Mouse (Mus musculus) 416B (cell line): ENCODE results near the gene Apol9b.
"Not testable (repeated sequence)": the region's sequence is repeated elsewhere in the genome, so short reads cannot be mapped to it uniquely, and the experiment has no call there.

Experiments used
- DNase-seq: peaks from one replicate; pipeline ENCODE4 v3.0.0; 2011; ENCODE audit warnings: low read depth

Gene Apol9b

GRCm38 (mm10) chr15:77728739-77729138 lies at the start of gene Apol9b:
Gene Apol9b (plus strand): TSS chr15:77729039.
- not testable (repeated sequence) for DNase-seq

- peak; percentile 8 for DNase-seq
These were observed 44.9 kb upstream of the Apol9b start for GRCm38 (mm10) chr15:77683944-77684343.

- not testable (repeated sequence) for DNase-seq
These were observed 37.1 kb upstream of the Apol9b start for GRCm38 (mm10) chr15:77691532-77692311.

GRCm38 (mm10) chr15:77694687-77695295 lies 34.0 kb upstream of the Apol9b start:
- DNase-seq = peak; percentile 61

GRCm38 (mm10) chr15:77698656-77699055 lies 30.2 kb upstream of the Apol9b start, which contains the start of gene Apol7e:
Gene Apol7e (plus strand): TSS chr15:77698857.
- peak; percentile 23 for DNase-seq

- not testable (repeated sequence) for DNase-seq
These were observed 23.5 kb upstream of the Apol9b start for GRCm38 (mm10) chr15:77705306-77705705.

- not testable (repeated sequence) for DNase-seq
These were observed 19.9 kb upstream of the Apol9b start for GRCm38 (mm10) chr15:77708936-77709335.

- not testable (repeated sequence) for DNase-seq
These were observed 10.6 kb upstream of the Apol9b start for GRCm38 (mm10) chr15:77718240-77718639.

GRCm38 (mm10) chr15:77721509-77721908 lies 7.3 kb upstream of the Apol9b start:
- DNase-seq = not testable (repeated sequence)

GRCm38 (mm10) chr15:77724208-77724911 lies 4.5 kb upstream of the Apol9b start:
- not testable (repeated sequence) for DNase-seq

GRCm38 (mm10) chr15:77725393-77726020 lies 3.3 kb upstream of the Apol9b start:
- not testable (repeated sequence) for DNase-seq

- peak; percentile 46 for DNase-seq
These were observed 1.7 kb upstream of the Apol9b start for GRCm38 (mm10) chr15:77727139-77727538.

- not testable (repeated sequence) for DNase-seq
These were observed 1.1 kb upstream of the Apol9b start for GRCm38 (mm10) chr15:77727745-77728144.

GRCm38 (mm10) chr15:77731605-77732004 lies 2.8 kb downstream of the Apol9b start:
- DNase-seq = no peak

GRCm38 (mm10) chr15:77732851-77733250 lies 4.0 kb downstream of the Apol9b start:
- not testable (repeated sequence) for DNase-seq

GRCm38 (mm10) chr15:77733380-77733779 lies 4.5 kb downstream of the Apol9b start:
- DNase-seq = peak; percentile 97

GRCm38 (mm10) chr15:77733903-77734302 lies 5.1 kb downstream of the Apol9b start:
- not testable (repeated sequence) for DNase-seq

GRCm38 (mm10) chr15:77740511-77741297 lies 11.9 kb downstream of the Apol9b start:
- DNase-seq = no peak

GRCm38 (mm10) chr15:77741556-77741955 lies 12.7 kb downstream of the Apol9b start:
- not testable (repeated sequence) for DNase-seq

GRCm38 (mm10) chr15:77744632-77745031 lies 15.8 kb downstream of the Apol9b start:
- DNase-seq = no peak

GRCm38 (mm10) chr15:77745081-77745480 lies 16.2 kb downstream of the Apol9b start:
- DNase-seq = no peak
